Mouse (Mus musculus) thymus, adult 2 months (tissue): ENCODE measurements around the gene Pias1. TPM values are rescaled to one million over a fixed set of nuclear protein-coding genes. Genes with fewer than 3 reads are reported as not detected.
A peak's percentile ranks its signal among the peaks of the same experiment; 100 is the strongest.

Source experiments
- DNase-seq: peaks from one replicate; pipeline ENCODE4 v3.0.0; 2021
- H3K27ac ChIP-seq: fragments of 200-500 bp; 2 replicates; pipeline ENCODE4 v1.5.1; 2012; ENCODE audit warnings: low read length, control low read depth; ENCODE audit not compliant: control insufficient read depth, insufficient read depth
- H3K27me3 ChIP-seq: fragments of 200-500 bp; 2 replicates; pipeline ENCODE4 v1.6.1; 2012; ENCODE audit warnings: mild to moderate bottlenecking, low read length, moderate library complexity, mixed read lengths; ENCODE audit not compliant: control insufficient read depth, insufficient read depth
- H3K36me3 ChIP-seq: fragments of 200-500 bp; 2 replicates; pipeline ENCODE4 v1.6.1; 2012; ENCODE audit warnings: mild to moderate bottlenecking, low read length, moderate library complexity; ENCODE audit not compliant: control insufficient read depth, insufficient read depth
- H3K4me1 ChIP-seq: fragments of 200-500 bp; replicated peaks from 2 replicates; pipeline ENCODE4 v1.6.1; 2012; ENCODE audit warnings: low read length; ENCODE audit not compliant: control insufficient read depth, insufficient read depth
- H3K4me3 ChIP-seq: fragments of 200-500 bp; 2 replicates; pipeline ENCODE4 v1.5.1; 2012; ENCODE audit warnings: mild to moderate bottlenecking, low read length, control low read depth, moderate library complexity; ENCODE audit not compliant: control insufficient read depth, insufficient read depth
- CTCF ChIP-seq: fragments of 200-500 bp; IDR thresholded peaks from 2 replicates; pipeline ENCODE4 v1.5.1; 2012; ENCODE audit warnings: mild to moderate bottlenecking, control low read depth, low read length, moderate library complexity, borderline replicate concordance; ENCODE audit not compliant: control insufficient read depth, poor library complexity, insufficient read depth; ENCODE audit errors: extremely low read depth
- POLR2A ChIP-seq: fragments of 200-500 bp; IDR thresholded peaks from 2 replicates; pipeline ENCODE4 v1.6.1; 2012; ENCODE audit warnings: mild to moderate bottlenecking, low read length, control low read depth, moderate library complexity; ENCODE audit not compliant: control insufficient read depth, poor library complexity, insufficient read depth; ENCODE audit errors: extremely low read depth
- WGBS: fragments of 180-500 bp; shearing (Covaris S2); methylation state at CpG from one replicate; pipeline ENCODE4 v1.1.7; 2018; 5-methylcytosine and 5-hydroxymethylcytosine counted together
- polyA plus RNA-seq: library from polyadenylated mRNA; depleted of rRNA; stranded (reverse); fragments of >200 nt; gene quantifications from 2 replicates; pipeline ENCODE4 v1.2.3, GENCODE M21; 2012

The Pias1 gene
- polyA plus RNA-seq, 1 experiment: 60.9 TPM

GRCm38 (mm10) chr9:62924886-62925610, 62.7 kb downstream of the Pias1 start:
- Histone ChIP-seq H3K36me3 (peaks cover 11% of the 10 kb centered on the region), H3K27me3 (no peaks in the 10 kb centered on the region), H3K27ac (no peak overlapping the region), H3K4me1 (peaks cover 2% of the 10 kb centered on the region; the same call in 1 of the 2 replicates), H3K4me3 (no peak overlapping the region)
- TF ChIP-seq POLR2A: no peak
- TF ChIP-seq CTCF: no peak
- no peak for DNase-seq
- 96% methylated on average over 2 of the region's 2 CpGs for WGBS

- no peak for DNase-seq
- Histone ChIP-seq H3K27ac (peak overlapping the region; percentile 34; the same call in 1 of the 2 replicates), H3K36me3 (peaks cover 32% of the 10 kb centered on the region), H3K4me1 (peaks cover 2% of the 10 kb centered on the region; the same call in 1 of the 2 replicates), H3K27me3 (no peaks in the 10 kb centered on the region), H3K4me3 (no peak overlapping the region)
- no peak for TF ChIP-seq POLR2A
- no peak for TF ChIP-seq CTCF
- WGBS: 39% methylated on average over 2 of the region's 2 CpGs
Measured at GRCm38 (mm10) chr9:62920877-62921276, 66.8 kb downstream of the Pias1 start.

GRCm38 (mm10) chr9:62917059-62917458, 70.7 kb downstream of the Pias1 start:
- 100% methylated on average over 1 of the region's 1 CpGs for WGBS
- DNase-seq: no peak
- Histone ChIP-seq H3K27me3 (no peaks in the 10 kb centered on the region), H3K27ac (no peak overlapping the region), H3K4me1 (peaks cover 2% of the 10 kb centered on the region; the same call in 1 of the 2 replicates), H3K4me3 (no peak overlapping the region), H3K36me3 (peaks cover 32% of the 10 kb centered on the region)
- no peak for TF ChIP-seq CTCF
- TF ChIP-seq POLR2A: no peak

DNA sequence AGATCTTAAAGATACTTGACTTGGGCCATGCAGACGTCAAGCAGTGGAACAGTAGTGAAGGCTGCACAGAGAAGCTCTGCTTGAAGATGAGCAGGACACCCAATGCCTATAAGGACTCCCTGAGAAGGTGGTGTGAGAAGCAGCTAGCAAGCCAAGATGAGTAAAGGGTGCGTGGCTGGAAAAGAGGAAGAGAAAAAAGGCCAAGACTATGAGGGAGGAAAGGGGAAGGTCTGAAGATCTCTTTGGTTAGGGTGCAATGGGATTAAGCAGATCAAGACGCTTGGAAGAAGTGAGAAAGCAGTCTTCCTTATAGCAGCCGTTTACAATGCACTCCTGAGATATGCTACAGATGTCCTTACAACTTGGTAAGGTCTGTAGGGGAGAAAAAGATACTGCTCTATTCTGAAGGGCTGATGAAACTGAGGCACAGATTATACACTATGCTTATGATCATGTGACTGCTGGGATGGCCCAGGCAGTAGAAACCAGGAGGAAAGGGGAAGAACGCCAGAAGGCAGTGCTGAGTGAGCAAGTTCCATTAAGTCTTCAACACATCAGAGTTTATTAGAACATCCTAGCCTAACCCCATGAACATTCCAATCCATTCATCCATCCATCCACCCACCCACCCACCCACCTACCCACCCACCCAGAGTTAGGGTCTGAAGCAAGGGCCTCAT, 74.2 kb downstream of the Pias1 start:
- 85% methylated on average over 5 of the region's 5 CpGs for WGBS
- no peaks in the 10 kb centered on the region for H3K4me1 ChIP-seq
- H3K4me3 ChIP-seq: no peak overlapping the region
- no peaks in the 10 kb centered on the region for H3K27me3 ChIP-seq
- no peak overlapping the region for H3K27ac ChIP-seq
- DNase-seq: no peak
- peaks cover 49% of the 10 kb centered on the region for H3K36me3 ChIP-seq
- TF ChIP-seq POLR2A (no peak), CTCF (no peak)

DNA sequence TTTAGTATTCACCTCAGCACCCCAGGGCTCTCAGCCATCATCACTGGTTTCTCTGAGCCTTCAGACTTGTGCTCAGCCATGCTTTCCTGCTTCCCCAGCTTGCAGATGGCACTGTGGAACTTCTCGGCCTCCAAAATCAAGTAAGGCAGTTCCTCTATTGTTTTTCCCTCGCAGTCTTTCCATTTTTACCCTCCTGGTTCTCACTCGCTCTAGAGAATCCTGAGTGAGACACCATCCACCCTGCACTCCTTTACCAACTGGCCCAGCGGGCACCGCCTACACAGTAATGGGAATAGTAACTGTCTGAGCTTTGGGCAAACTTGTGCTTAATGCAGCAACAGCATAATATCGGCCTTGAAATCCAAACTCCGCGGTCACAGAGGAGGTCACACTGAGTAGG, 82.7 kb downstream of the Pias1 start:
- Histone ChIP-seq H3K4me3 (no peak overlapping the region), H3K27me3 (no peaks in the 10 kb centered on the region), H3K27ac (no peak overlapping the region), H3K36me3 (peaks cover 29% of the 10 kb centered on the region), H3K4me1 (no peaks in the 10 kb centered on the region)
- DNase-seq: no peak
- TF ChIP-seq CTCF (no peak), POLR2A (no peak)
- WGBS: 98% methylated on average over 8 of the region's 8 CpGs

GRCm38 (mm10) chr9:62903841-62904240, 83.9 kb downstream of the Pias1 start:
- TF ChIP-seq POLR2A: no peak
- no peak for TF ChIP-seq CTCF
- Histone ChIP-seq H3K4me3 (no peak overlapping the region), H3K27me3 (no peaks in the 10 kb centered on the region), H3K36me3 (peaks cover 25% of the 10 kb centered on the region), H3K27ac (no peak overlapping the region), H3K4me1 (no peaks in the 10 kb centered on the region)
- WGBS: 99% methylated on average over 2 of the region's 2 CpGs
- DNase-seq: no peak

GRCm38 (mm10) chr9:62901736-62902135, 86.0 kb downstream of the Pias1 start:
- Histone ChIP-seq H3K36me3 (peaks cover 19% of the 10 kb centered on the region; the same call in 1 of the 2 replicates), H3K27ac (no peak overlapping the region), H3K4me3 (no peak overlapping the region), H3K4me1 (no peaks in the 10 kb centered on the region), H3K27me3 (no peaks in the 10 kb centered on the region)
- no peak for DNase-seq
- 96% methylated on average over 2 of the region's 2 CpGs for WGBS
- TF ChIP-seq POLR2A (no peak), CTCF (no peak)
